Mouse (Mus musculus): ENCODE data around the gene Prss21.

GRCm38 (mm10) chr17:23873884-23874856 lies 6.3 kb downstream of the Prss21 start:
- TF ChIP-seq FLI1 (IDR thresholded peaks at IDR 0.05; ENCODE audit: low read length): no peak
- TF ChIP-seq GATA1 (IDR thresholded peaks at IDR 0.05; ENCODE audit: borderline replicate concordance, low read length): no peak
